Mouse (Mus musculus) megakaryocyte, embryonic 14.5 days (primary cell): ENCODE data around the gene Zfp524.

ENCODE experiments used
- FLI1 ChIP-seq: IDR thresholded peaks from 2 replicates; pipeline ENCODE4 v1.6.1; 2012; ENCODE audit warnings: low read length, inconsistent platforms, mixed read lengths
- GATA1 ChIP-seq: IDR thresholded peaks from 3 replicates; pipeline ENCODE4 v1.6.1; 2012; ENCODE audit warnings: mixed read lengths, low read length, inconsistent platforms, borderline replicate concordance

DNA sequence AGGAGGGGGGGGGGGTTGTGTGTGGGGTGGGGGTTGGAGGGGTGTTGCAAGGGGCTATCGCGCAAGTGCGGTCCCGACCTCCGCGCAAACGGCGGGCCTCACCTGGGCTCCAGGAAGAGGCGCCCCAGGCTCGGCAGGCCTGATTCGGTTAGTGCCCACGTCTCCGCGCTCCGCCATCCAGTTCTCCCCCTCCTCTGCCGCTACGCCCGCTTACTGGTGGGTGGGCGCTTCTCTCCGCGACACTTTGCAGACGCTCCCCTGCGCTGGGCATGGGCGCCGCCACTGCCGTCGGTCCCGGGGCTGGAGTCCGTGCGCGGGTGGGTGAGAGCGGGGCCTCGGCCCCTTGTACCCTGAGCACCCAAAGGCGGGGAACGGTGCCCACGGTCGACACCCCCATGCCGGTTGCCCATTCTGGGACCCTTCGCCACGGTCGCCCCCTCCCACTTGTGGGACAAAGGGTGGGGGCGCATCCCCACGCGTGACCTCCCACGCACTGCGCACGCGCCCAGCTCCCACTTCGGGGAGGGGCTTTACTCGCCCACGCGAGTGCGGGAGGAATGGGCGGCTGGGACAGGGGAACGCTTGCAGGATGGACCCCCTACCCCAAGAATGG, 42.5 kb downstream of the Zfp524 start:
- TF ChIP-seq GATA1 (no peak), FLI1 (no peak)
